Mouse (Mus musculus) spleen, adult 2 months (tissue): ENCODE measurements at regions not wholly inside any gene's neighbourhood (a gene's known extent, or its start where the extent isn't known, plus 50 kb on each side); places are given as distances from the start of the nearest gene placed in this dataset.

Experiments
- CTCF ChIP-seq: fragments of 200-500 bp; IDR thresholded peaks from 2 replicates; pipeline ENCODE4 v1.5.1; 2011; ENCODE audit warnings: mild to moderate bottlenecking, inconsistent platforms; ENCODE audit not compliant: insufficient read depth, insufficient read length, insufficient replicate concordance; ENCODE audit errors: extremely low read depth
- POLR2A ChIP-seq: fragments of 200-500 bp; IDR thresholded peaks from 2 replicates; pipeline ENCODE4 v1.6.1; 2011; ENCODE audit warnings: low read depth, low read length, inconsistent platforms

DNA sequence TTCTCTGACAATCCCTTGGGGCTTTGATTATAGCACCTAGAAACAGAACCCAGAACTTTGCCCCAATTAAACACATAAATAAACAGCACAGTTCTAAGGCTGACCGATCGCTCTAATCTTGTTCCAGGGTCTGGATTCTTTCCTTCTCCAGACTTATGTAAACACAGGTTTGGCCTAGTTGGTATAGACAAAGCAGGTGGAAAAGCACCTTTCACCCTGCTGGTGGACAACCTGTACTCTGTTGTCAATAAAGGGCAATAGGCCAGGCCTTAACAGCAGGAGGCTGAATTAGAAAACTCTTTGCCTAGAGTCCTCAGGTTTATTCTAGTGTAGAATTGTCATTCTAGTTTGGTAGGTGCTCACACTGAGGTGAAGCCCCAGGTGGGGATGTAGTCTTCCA lies 69.2 kb upstream of the Ube2e2 start:
- TF ChIP-seq CTCF (no peak), POLR2A (no peak)
